Mouse (Mus musculus): Measurements from ENCODE around the gene Tmem229b. TPM values are rescaled to one million over a fixed set of nuclear protein-coding genes. Genes with fewer than 3 reads are reported as not detected.

Tmem229b gene
- polyA plus RNA-seq, 1 experiment from 2014 or later: 37.7 TPM

DNA sequence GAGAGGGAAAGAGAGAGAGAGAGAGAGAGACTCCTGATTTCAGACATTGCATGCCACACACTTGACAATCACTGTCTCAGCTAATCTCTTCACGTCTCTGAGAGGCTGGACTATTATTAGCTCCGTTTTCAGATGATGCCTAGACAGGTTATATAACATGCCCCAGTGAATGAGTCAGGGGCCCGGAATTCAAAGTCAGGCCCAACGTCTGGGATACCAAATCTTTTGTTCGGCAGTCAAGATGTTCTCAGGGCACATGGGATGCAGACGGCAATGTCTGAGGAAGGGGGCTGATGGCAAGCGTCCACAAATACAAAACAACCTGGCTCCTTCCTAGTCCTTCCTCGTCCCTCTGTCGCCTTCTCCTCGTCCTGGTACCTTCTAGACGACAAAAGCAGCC lies 55.4 kb downstream of the Tmem229b start:
- WGBS: 64% methylated on average over 11 of the region's 11 CpGs
- DNase-seq (ENCODE audit: low spot score): no peak

DNA sequence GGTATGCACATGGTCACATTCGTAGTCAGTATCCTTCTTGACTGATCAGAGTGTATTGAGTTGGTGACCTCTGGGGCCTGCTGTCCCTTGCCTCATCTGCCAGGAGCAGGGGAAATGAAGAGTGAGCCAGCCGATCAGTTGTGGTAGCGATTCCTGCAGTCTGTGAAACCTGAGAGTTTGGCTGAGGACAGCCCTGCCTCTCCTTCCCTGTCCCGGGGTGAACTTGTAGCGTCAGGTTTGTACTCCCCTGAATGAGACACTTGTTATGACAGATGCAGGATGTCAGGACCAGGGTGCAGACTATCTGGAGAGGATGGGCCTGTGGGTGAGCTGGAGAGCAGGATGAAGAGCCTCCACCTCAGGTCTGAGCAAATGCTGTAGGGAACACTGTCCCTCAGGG lies 59.8 kb downstream of the Tmem229b start:
- Histone ChIP-seq H3K4me3 (ENCODE audit: low read depth, low read length) (no peak overlapping the region), H3K27ac (ENCODE audit: low read depth, low read length) (no peak overlapping the region), H3K27me3 (replicated peaks; ENCODE audit: control insufficient read depth, insufficient read depth, low read length) (no peaks in the 10 kb centered on the region), H3K4me2 (ENCODE audit: low read length) (no peak overlapping the region), H3K9ac (ENCODE audit: low read length) (no peak overlapping the region), H3K36me3 (ENCODE audit: control insufficient read depth, insufficient read depth, low read length) (no peaks in the 10 kb centered on the region), H3K4me1 (ENCODE audit: control insufficient read depth, insufficient read depth, low read length) (no peaks in the 10 kb centered on the region), H3K9me3 (replicated peaks; ENCODE audit: control insufficient read depth, low read length) (no peaks in the 10 kb centered on the region)
- WGBS: 83% methylated on average over 5 of the region's 5 CpGs
- DNase-seq (ENCODE audit: low spot score) (no peak), ATAC-seq (no peak)

More for the DNA sequence above, 55.4 kb downstream of the Tmem229b start:
- H3K27me3 ChIP-seq (replicated peaks; ENCODE audit: control insufficient read depth, insufficient read depth, low read length): no peaks in the 10 kb centered on the region
- H3K4me1 ChIP-seq (ENCODE audit: control insufficient read depth, insufficient read depth, low read length): no peaks in the 10 kb centered on the region
- no peaks in the 10 kb centered on the region for H3K36me3 ChIP-seq (ENCODE audit: control insufficient read depth, insufficient read depth, low read length)
- H3K27ac ChIP-seq (ENCODE audit: low read depth, low read length): no peak overlapping the region
- no peak overlapping the region for H3K4me2 ChIP-seq (ENCODE audit: low read length)
- H3K4me3 ChIP-seq (ENCODE audit: low read depth, low read length): no peak overlapping the region
- no peak overlapping the region for H3K9ac ChIP-seq (ENCODE audit: low read length)
- ATAC-seq: no peak
- peaks cover 5% of the 10 kb centered on the region; the same call in 1 of the 2 replicates for H3K9me3 ChIP-seq (replicated peaks; ENCODE audit: control insufficient read depth, low read length)

GRCm38 (mm10) chr12:78947161-78947560 lies 60.3 kb downstream of the Tmem229b start:
- no peaks in the 10 kb centered on the region for H3K9me3 ChIP-seq (replicated peaks; ENCODE audit: control insufficient read depth, low read length)
- H3K9ac ChIP-seq (ENCODE audit: low read length): no peak overlapping the region
- WGBS: 86% methylated on average over 6 of the region's 6 CpGs
- no peak overlapping the region for H3K4me3 ChIP-seq (ENCODE audit: low read depth, low read length)
- peak; percentile 29 for DNase-seq (ENCODE audit: low spot score)
- no peak for ATAC-seq
- H3K4me2 ChIP-seq (ENCODE audit: low read length): no peak overlapping the region
- no peaks in the 10 kb centered on the region for H3K27me3 ChIP-seq (replicated peaks; ENCODE audit: control insufficient read depth, insufficient read depth, low read length)
- no peak overlapping the region for H3K27ac ChIP-seq (ENCODE audit: low read depth, low read length)
- no peaks in the 10 kb centered on the region for H3K36me3 ChIP-seq (ENCODE audit: control insufficient read depth, insufficient read depth, low read length)
- no peaks in the 10 kb centered on the region for H3K4me1 ChIP-seq (ENCODE audit: control insufficient read depth, insufficient read depth, low read length)

GRCm38 (mm10) chr12:78942931-78943330 lies 64.5 kb downstream of the Tmem229b start:
- Histone ChIP-seq H3K4me1 (ENCODE audit: control insufficient read depth, insufficient read depth, low read length) (no peaks in the 10 kb centered on the region), H3K4me3 (ENCODE audit: low read depth, low read length) (no peak overlapping the region), H3K27me3 (replicated peaks; ENCODE audit: control insufficient read depth, insufficient read depth, low read length) (no peaks in the 10 kb centered on the region), H3K9me3 (replicated peaks; ENCODE audit: control insufficient read depth, low read length) (no peaks in the 10 kb centered on the region), H3K9ac (ENCODE audit: low read length) (no peak overlapping the region), H3K27ac (ENCODE audit: low read depth, low read length) (no peak overlapping the region), H3K36me3 (ENCODE audit: control insufficient read depth, insufficient read depth, low read length) (no peaks in the 10 kb centered on the region), H3K4me2 (ENCODE audit: low read length) (no peak overlapping the region)
- ATAC-seq: no peak
- DNase-seq (ENCODE audit: low spot score): no peak
- WGBS: 89% methylated on average over 6 of the region's 6 CpGs

DNA sequence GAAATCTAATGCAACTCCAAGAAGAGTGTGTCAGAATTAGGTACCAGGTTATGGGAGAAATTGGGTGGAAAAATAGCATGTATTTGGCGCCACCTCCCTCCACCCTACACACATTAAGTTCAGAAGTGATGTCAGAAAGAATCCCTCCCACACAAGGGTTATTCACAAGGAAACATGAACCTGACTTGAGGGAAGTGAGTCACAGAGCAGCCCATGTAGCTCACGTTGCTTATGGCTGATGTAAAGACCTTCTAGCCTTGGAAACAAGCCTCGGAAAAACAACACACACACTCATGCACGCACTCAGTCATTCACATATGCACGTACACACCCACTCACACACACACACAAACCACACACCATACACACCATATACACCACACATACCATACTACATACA lies 67.3 kb downstream of the Tmem229b start:
- H3K36me3 ChIP-seq (ENCODE audit: control insufficient read depth, insufficient read depth, low read length): no peaks in the 10 kb centered on the region
- H3K27ac ChIP-seq (ENCODE audit: low read depth, low read length): no peak overlapping the region
- no peak overlapping the region for H3K4me2 ChIP-seq (ENCODE audit: low read length)
- ATAC-seq (no peak), DNase-seq (ENCODE audit: low spot score) (no peak)
- 89% methylated on average over 5 of the region's 5 CpGs for WGBS
- no peak overlapping the region for H3K9ac ChIP-seq (ENCODE audit: low read length)
- no peaks in the 10 kb centered on the region for H3K27me3 ChIP-seq (replicated peaks; ENCODE audit: control insufficient read depth, insufficient read depth, low read length)
- H3K4me3 ChIP-seq (ENCODE audit: low read depth, low read length): no peak overlapping the region
- H3K4me1 ChIP-seq (ENCODE audit: control insufficient read depth, insufficient read depth, low read length): no peaks in the 10 kb centered on the region
- H3K9me3 ChIP-seq (replicated peaks; ENCODE audit: control insufficient read depth, low read length): no peaks in the 10 kb centered on the region

DNA sequence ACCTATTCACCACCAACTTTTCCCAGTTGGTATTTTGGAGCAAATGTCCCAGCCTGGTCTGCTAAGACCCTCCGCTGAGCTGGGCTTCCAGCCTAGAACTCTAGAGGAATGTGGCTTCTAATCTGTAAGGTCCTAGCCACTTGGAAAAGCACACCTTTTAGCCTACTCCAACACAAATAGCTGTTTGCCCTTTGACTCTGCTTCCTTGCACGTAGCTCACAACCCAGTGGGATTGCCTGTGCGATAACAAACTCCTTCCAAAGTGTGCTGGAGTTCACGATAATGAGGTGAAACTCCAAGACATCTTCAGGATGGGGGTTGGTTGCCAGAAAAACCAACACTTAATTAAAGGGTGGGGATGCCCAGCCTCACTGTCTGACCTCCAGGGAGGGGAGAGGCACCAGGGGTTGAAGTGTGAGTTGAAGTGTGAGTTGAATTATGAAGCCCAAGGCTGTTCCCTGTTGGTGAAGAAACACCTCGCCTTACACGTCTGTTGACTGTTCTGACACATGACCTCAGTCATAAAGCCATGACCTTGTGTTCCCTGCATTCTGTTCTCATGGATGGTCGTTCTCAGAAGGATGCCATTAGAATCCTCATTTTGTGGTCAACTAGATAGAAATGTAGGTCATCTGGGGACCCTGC lies 67.9 kb downstream of the Tmem229b start:
- DNase-seq (ENCODE audit: low spot score): no peak
- no peaks in the 10 kb centered on the region for H3K27me3 ChIP-seq (replicated peaks; ENCODE audit: control insufficient read depth, insufficient read depth, low read length)
- H3K36me3 ChIP-seq (ENCODE audit: control insufficient read depth, insufficient read depth, low read length): no peaks in the 10 kb centered on the region
- ATAC-seq: no peak
- H3K4me1 ChIP-seq (ENCODE audit: control insufficient read depth, insufficient read depth, low read length): no peaks in the 10 kb centered on the region
- no peak overlapping the region for H3K9ac ChIP-seq (ENCODE audit: low read length)
- 88% methylated on average over 7 of the region's 7 CpGs for WGBS
- no peak overlapping the region for H3K27ac ChIP-seq (ENCODE audit: low read depth, low read length)
- H3K4me3 ChIP-seq (ENCODE audit: low read depth, low read length): no peak overlapping the region
- H3K9me3 ChIP-seq (replicated peaks; ENCODE audit: control insufficient read depth, low read length): no peaks in the 10 kb centered on the region
- H3K4me2 ChIP-seq (ENCODE audit: low read length): no peak overlapping the region

GRCm38 (mm10) chr12:78936494-78936893 lies 70.9 kb downstream of the Tmem229b start:
- Histone ChIP-seq H3K9ac (ENCODE audit: low read length) (no peak overlapping the region), H3K27me3 (replicated peaks; ENCODE audit: control insufficient read depth, insufficient read depth, low read length) (no peaks in the 10 kb centered on the region), H3K4me2 (ENCODE audit: low read length) (no peak overlapping the region), H3K36me3 (ENCODE audit: control insufficient read depth, insufficient read depth, low read length) (no peaks in the 10 kb centered on the region), H3K4me3 (ENCODE audit: low read depth, low read length) (no peak overlapping the region), H3K9me3 (replicated peaks; ENCODE audit: control insufficient read depth, low read length) (no peaks in the 10 kb centered on the region), H3K27ac (ENCODE audit: low read depth, low read length) (no peak overlapping the region), H3K4me1 (ENCODE audit: control insufficient read depth, insufficient read depth, low read length) (no peaks in the 10 kb centered on the region)
- ATAC-seq: no peak
- 73% methylated on average over 4 of the region's 4 CpGs for WGBS
- DNase-seq (ENCODE audit: low spot score): no peak

- Histone ChIP-seq H3K4me3 (ENCODE audit: low read depth, low read length) (no peak overlapping the region), H3K4me2 (ENCODE audit: low read length) (no peak overlapping the region), H3K9me3 (replicated peaks; ENCODE audit: control insufficient read depth, low read length) (no peaks in the 10 kb centered on the region), H3K27me3 (replicated peaks; ENCODE audit: control insufficient read depth, insufficient read depth, low read length) (no peaks in the 10 kb centered on the region), H3K36me3 (ENCODE audit: control insufficient read depth, insufficient read depth, low read length) (no peaks in the 10 kb centered on the region), H3K27ac (ENCODE audit: low read depth, low read length) (no peak overlapping the region), H3K9ac (ENCODE audit: low read length) (no peak overlapping the region), H3K4me1 (ENCODE audit: control insufficient read depth, insufficient read depth, low read length) (no peaks in the 10 kb centered on the region)
- DNase-seq (ENCODE audit: low spot score): no peak
- 71% methylated on average over 1 of the region's 1 CpGs for WGBS
- ATAC-seq: no peak
Observed at GRCm38 (mm10) chr12:78929900-78930299, 77.5 kb downstream of the Tmem229b start.

GRCm38 (mm10) chr12:78927287-78927686 lies 80.1 kb downstream of the Tmem229b start:
- Histone ChIP-seq H3K27me3 (replicated peaks; ENCODE audit: control insufficient read depth, insufficient read depth, low read length) (no peaks in the 10 kb centered on the region), H3K27ac (ENCODE audit: low read depth, low read length) (no peak overlapping the region), H3K4me1 (ENCODE audit: control insufficient read depth, insufficient read depth, low read length) (no peaks in the 10 kb centered on the region), H3K9me3 (replicated peaks; ENCODE audit: control insufficient read depth, low read length) (no peaks in the 10 kb centered on the region), H3K9ac (ENCODE audit: low read length) (no peak overlapping the region), H3K4me3 (ENCODE audit: low read depth, low read length) (no peak overlapping the region), H3K36me3 (ENCODE audit: control insufficient read depth, insufficient read depth, low read length) (no peaks in the 10 kb centered on the region), H3K4me2 (ENCODE audit: low read length) (no peak overlapping the region)
- 65% methylated on average over 5 of the region's 5 CpGs for WGBS
- ATAC-seq: no peak
- DNase-seq (ENCODE audit: low spot score): peak; percentile 13
